Mouse (Mus musculus) midbrain, embryonic 11.5 days (tissue): ENCODE measurements around the gene Gpr135. TPM values are rescaled to one million over a fixed set of nuclear protein-coding genes. Genes with fewer than 3 reads are reported as not detected.
A peak's percentile ranks its signal among the peaks of the same experiment; 100 is the strongest.

Source experiments
- ATAC-seq: fragments of 200-750 bp; cut with Nextera tagmentation; 2 replicates; pipeline ENCODE4 v1.8.0; 2017; ENCODE audit warnings: moderate TSS enrichment, moderate library complexity; ENCODE audit not compliant: low FRiP score
- DNase-seq: peaks from one replicate; pipeline ENCODE4 v3.0.0; 2015; ENCODE audit warnings: low spot score; ENCODE audit errors: missing footprints
- H3K27ac ChIP-seq: fragments of 300-500 bp; sonication (generic); 2 replicates; pipeline ENCODE4 v1.5.1; 2014; ENCODE audit warnings: low read depth, low read length
- H3K27me3 ChIP-seq: fragments of 300-500 bp; sonication (generic); 2 replicates; pipeline ENCODE4 v1.6.1; 2014; ENCODE audit warnings: mild to moderate bottlenecking, low read length, moderate library complexity, mixed read lengths; ENCODE audit not compliant: control insufficient read depth, insufficient read depth
- H3K36me3 ChIP-seq: fragments of 300-500 bp; sonication (generic); 2 replicates; pipeline ENCODE4 v1.6.1; 2014; ENCODE audit warnings: mild to moderate bottlenecking, low read length, moderate library complexity, mixed read lengths; ENCODE audit not compliant: control insufficient read depth, insufficient read depth
- H3K4me1 ChIP-seq: fragments of 300-500 bp; sonication (generic); 2 replicates; pipeline ENCODE4 v1.6.1; 2014; ENCODE audit warnings: low read length; ENCODE audit not compliant: control insufficient read depth, insufficient read depth
- H3K4me2 ChIP-seq: fragments of 300-500 bp; sonication (generic); 2 replicates; pipeline ENCODE4 v1.6.1; 2014; ENCODE audit warnings: mild to moderate bottlenecking, moderate library complexity
- H3K4me3 ChIP-seq: fragments of 300-500 bp; sonication (generic); 2 replicates; pipeline ENCODE4 v1.5.1; 2014; ENCODE audit warnings: low read depth, low read length
- H3K9ac ChIP-seq: fragments of 300-500 bp; sonication (generic); 2 replicates; pipeline ENCODE4 v1.6.1; 2014; ENCODE audit warnings: low read length
- H3K9me3 ChIP-seq: fragments of 300-500 bp; sonication (generic); 2 replicates; pipeline ENCODE4 v1.6.1; 2016; ENCODE audit warnings: low read length; ENCODE audit not compliant: control insufficient read depth
- WGBS: fragments of 180-500 bp; shearing (Covaris S2); extraction: QIAGEN DNeasy Blood & Tissue Kit; methylation state at CpG from one replicate; pipeline ENCODE4 v1.1.7; 2014; 5-methylcytosine and 5-hydroxymethylcytosine counted together
- polyA plus RNA-seq: library from polyadenylated mRNA; unstranded; fragments of >200 nt; fragmentation: Nextera tagmentation; extraction: Ambion mirVana; gene quantifications from 2 replicates; pipeline ENCODE4 v1.2.1, GENCODE M21; 2014

Gpr135 gene
- polyA plus RNA-seq, 1 experiment from 2014 or later = 1.2 TPM

GRCm38 (mm10) chr12:72086166-72086825 lies 15.4 kb upstream of the Gpr135 start:
- H3K27ac ChIP-seq = peak overlapping the region; percentile 98
- H3K27me3 ChIP-seq = no peaks in the 10 kb centered on the region
- peak overlapping the region; percentile 70 for H3K4me3 ChIP-seq
- 2% methylated on average over 18 of the region's 18 CpGs for WGBS
- DNase-seq (peak; percentile 99), ATAC-seq (no peak)
- H3K4me1 ChIP-seq = peaks cover 18% of the 10 kb centered on the region
- no peaks in the 10 kb centered on the region for H3K36me3 ChIP-seq
- no peaks in the 10 kb centered on the region for H3K9me3 ChIP-seq
- peak overlapping the region; percentile 91 for H3K9ac ChIP-seq
- peak overlapping the region; percentile 82 for H3K4me2 ChIP-seq

- Histone ChIP-seq H3K9ac (peak within 1 kb of the TSS; percentile 91), H3K36me3 (no peaks in the 10 kb centered on the region), H3K4me2 (peak within 1 kb of the TSS; percentile 83), H3K4me1 (peaks cover 18% of the 10 kb centered on the region), H3K27me3 (no peaks in the 10 kb centered on the region), H3K27ac (peak within 1 kb of the TSS; percentile 98), H3K4me3 (peak within 1 kb of the TSS; percentile 70), H3K9me3 (no peaks in the 10 kb centered on the region)
- DNase-seq (peak; percentile 100), ATAC-seq (peak; percentile 96)
- under 1% methylated on average over 55 of the region's 60 CpGs for WGBS
These were observed 14.6 kb upstream of the Gpr135 start, which contains the start of the genes L3hypdh and Jkamp for GRCm38 (mm10) chr12:72085329-72086165. Gene L3hypdh (minus strand): TSS chr12:72085439. Gene Jkamp (plus strand): TSS chr12:72085589.

GRCm38 (mm10) chr12:72085024-72085328 lies 14.1 kb upstream of the Gpr135 start:
- DNase-seq = no peak

GRCm38 (mm10) chr12:72084261-72085023 lies 13.5 kb upstream of the Gpr135 start:
- 3% methylated on average over 46 of the region's 46 CpGs for WGBS
- Histone ChIP-seq H3K4me2 (peak overlapping the region; percentile 83), H3K27ac (peak overlapping the region; percentile 65), H3K4me1 (peaks cover 18% of the 10 kb centered on the region), H3K27me3 (no peaks in the 10 kb centered on the region), H3K9me3 (no peaks in the 10 kb centered on the region), H3K36me3 (no peaks in the 10 kb centered on the region), H3K4me3 (peak overlapping the region; percentile 70), H3K9ac (peak overlapping the region; percentile 80)
- DNase-seq (peak; percentile 97), ATAC-seq (peak; percentile 17; the same call in 1 of the 2 replicates)

More at GRCm38 (mm10) chr12:72085024-72085328, 14.1 kb upstream of the Gpr135 start:
- 0% methylated on average over 31 of the region's 31 CpGs for WGBS
- H3K27me3 ChIP-seq = no peaks in the 10 kb centered on the region
- no peaks in the 10 kb centered on the region for H3K9me3 ChIP-seq
- H3K4me1 ChIP-seq = peaks cover 18% of the 10 kb centered on the region
- no peaks in the 10 kb centered on the region for H3K36me3 ChIP-seq
- peak overlapping the region; percentile 70 for H3K4me3 ChIP-seq
- ATAC-seq = peak; percentile 63
- H3K27ac ChIP-seq = peak overlapping the region; percentile 65
- peak overlapping the region; percentile 80 for H3K9ac ChIP-seq
- peak overlapping the region; percentile 83 for H3K4me2 ChIP-seq

- ATAC-seq = no peak
- Histone ChIP-seq H3K4me2 (no peak overlapping the region), H3K27me3 (no peaks in the 10 kb centered on the region), H3K9ac (no peak overlapping the region), H3K9me3 (no peaks in the 10 kb centered on the region), H3K36me3 (no peaks in the 10 kb centered on the region), H3K27ac (no peak overlapping the region), H3K4me3 (no peak overlapping the region), H3K4me1 (peaks cover 18% of the 10 kb centered on the region)
- WGBS = 85% methylated on average over 9 of the region's 9 CpGs
- DNase-seq = peak; percentile 80
These were observed 12.3 kb upstream of the Gpr135 start for GRCm38 (mm10) chr12:72083265-72083664.

GRCm38 (mm10) chr12:72082370-72082769 lies 11.4 kb upstream of the Gpr135 start:
- Histone ChIP-seq H3K4me2 (peak overlapping the region; percentile 12; the same call in 1 of the 2 replicates), H3K36me3 (no peaks in the 10 kb centered on the region), H3K4me1 (peaks cover 12% of the 10 kb centered on the region; the same call in 1 of the 2 replicates), H3K4me3 (no peak overlapping the region), H3K27ac (no peak overlapping the region), H3K27me3 (no peaks in the 10 kb centered on the region), H3K9me3 (no peaks in the 10 kb centered on the region), H3K9ac (no peak overlapping the region)
- ATAC-seq (no peak), DNase-seq (no peak)
- 32% methylated on average over 18 of the region's 18 CpGs for WGBS

- no peak overlapping the region for H3K4me3 ChIP-seq
- H3K36me3 ChIP-seq = no peaks in the 10 kb centered on the region
- no peak overlapping the region for H3K27ac ChIP-seq
- DNase-seq (peak; percentile 14), ATAC-seq (no peak)
- no peaks in the 10 kb centered on the region for H3K27me3 ChIP-seq
- no peaks in the 10 kb centered on the region for H3K9me3 ChIP-seq
- no peak overlapping the region for H3K4me2 ChIP-seq
- peaks cover 9% of the 10 kb centered on the region; the same call in 1 of the 2 replicates for H3K4me1 ChIP-seq
- H3K9ac ChIP-seq = no peak overlapping the region
- WGBS = 83% methylated on average over 3 of the region's 3 CpGs
These were observed 11.0 kb upstream of the Gpr135 start for GRCm38 (mm10) chr12:72081961-72082360.

- peak; percentile 28 for DNase-seq
- Histone ChIP-seq H3K4me2 (no peak overlapping the region), H3K9me3 (no peaks in the 10 kb centered on the region), H3K4me1 (no peaks in the 10 kb centered on the region; the same call in 1 of the 2 replicates), H3K36me3 (no peaks in the 10 kb centered on the region), H3K4me3 (no peak overlapping the region), H3K9ac (no peak overlapping the region), H3K27me3 (no peaks in the 10 kb centered on the region), H3K27ac (no peak overlapping the region)
- 94% methylated on average over 3 of the region's 3 CpGs for WGBS
- ATAC-seq = no peak
These were observed 7.3 kb upstream of the Gpr135 start for GRCm38 (mm10) chr12:72078248-72078647.
